Mouse (Mus musculus) cortical plate, adult 2 months (tissue): ENCODE data around the gene Xpr1.

Source experiments
- CTCF ChIP-seq: fragments of 200-500 bp; IDR thresholded peaks from 2 replicates; pipeline ENCODE4 v1.5.1; 2011; ENCODE audit warnings: mild to moderate bottlenecking, control low read depth, low read length; ENCODE audit not compliant: insufficient read depth; ENCODE audit errors: extremely low read depth
- POLR2A ChIP-seq: fragments of 200-500 bp; IDR thresholded peaks from 2 replicates; pipeline ENCODE4 v1.6.1; 2011; ENCODE audit warnings: mild to moderate bottlenecking, low read length, control low read depth; ENCODE audit not compliant: insufficient read depth; ENCODE audit errors: extremely low read depth

GRCm38 (mm10) chr1:155311672-155312071 lies 105.5 kb downstream of the Xpr1 start:
- no peak for TF ChIP-seq POLR2A
- no peak for TF ChIP-seq CTCF
